In genomic region chr9:62560006-62560405, GRCm38 (mm10) we compare ENCODE assay signal across 9 mouse cellular contexts. TPM values are rescaled to one million over a fixed set of nuclear protein-coding genes. Genes with fewer than 3 reads are reported as not detected.
A peak's percentile ranks its signal among the peaks of the same experiment; 100 is the strongest.
DNase-seq lines count a peak whose midpoint lies in the region; ATAC-seq and TF ChIP-seq lines count a peak whose summit lies in the region.
"Had no signal": no experiment of that assay in that cellular context is flagged by ENCODE, and none has a peak within 500 bp of the region (broad histone marks: within the 10 kb centered on the region; RNA-seq: fewer than 3 reads in every experiment).

No protein-coding gene starts in this region.

- no peaks in the 10 kb centered on the region for H3K36me3 ChIP-seq in liver, adult 2 months (ENCODE audit: control insufficient read depth, insufficient read depth, low read length)
- H3K36me3 ChIP-seq in heart, embryonic 15.5 days, result no peaks in the 10 kb centered on the region
- H3K36me3 ChIP-seq in stomach, embryonic 16.5 days (ENCODE audit: control insufficient read depth, insufficient read depth, low read length), result no peaks in the 10 kb centered on the region
- H3K36me3 ChIP-seq: limb, embryonic 13.5 days had no signal

- H3K9ac ChIP-seq in liver, adult 2 months (ENCODE audit: low read depth, low read length), result no peak overlapping the region
- H3K9ac ChIP-seq in heart, embryonic 15.5 days, result no peak overlapping the region
- H3K9ac ChIP-seq in stomach, embryonic 16.5 days (ENCODE audit: low read length), result no peak overlapping the region
- H3K9ac ChIP-seq: limb, embryonic 13.5 days had no signal

- no peak for TF ChIP-seq CTCF in liver, adult 2 months (IDR thresholded peaks at IDR 0.05; ENCODE audit: low read depth, low read length)

- H3K27me3 ChIP-seq in liver, adult 2 months (ENCODE audit: control insufficient read depth, insufficient read depth, low read length), result no peaks in the 10 kb centered on the region
- H3K27me3 ChIP-seq in heart, embryonic 15.5 days, result no peaks in the 10 kb centered on the region
- H3K27me3 ChIP-seq in stomach, embryonic 16.5 days (ENCODE audit: control insufficient read depth, insufficient read depth, low read length), result no peaks in the 10 kb centered on the region
- H3K27me3 ChIP-seq: limb, embryonic 13.5 days had no signal

- H3K4me1 ChIP-seq in liver, adult 2 months (ENCODE audit: control insufficient read depth, insufficient read depth, low read length), result no peaks in the 10 kb centered on the region; the same call in 1 of the 2 replicates
- H3K4me1 ChIP-seq in heart, embryonic 15.5 days (replicated peaks), result peaks cover 5% of the 10 kb centered on the region; the same call in 1 of the 2 replicates
- 0 out of 2 replicates have a peak, but pooled peaks cover 4% of the 10 kb centered on the region for H3K4me1 ChIP-seq in stomach, embryonic 16.5 days (ENCODE audit: control insufficient read depth, insufficient read depth, low read length)
- H3K4me1 ChIP-seq: limb, embryonic 13.5 days had no signal

- TF ChIP-seq POLR2A in liver, adult 2 months (IDR thresholded peaks at IDR 0.05; ENCODE audit: extremely low read depth, insufficient read depth, low read length), result no peak

- no peak overlapping the region for H3K4me3 ChIP-seq in liver, adult 2 months (ENCODE audit: insufficient read depth, low read depth, low read length)
- no peak overlapping the region for H3K4me3 ChIP-seq in heart, embryonic 15.5 days
- no peak overlapping the region for H3K4me3 ChIP-seq in stomach, embryonic 16.5 days (replicated peaks; ENCODE audit: low read length)
- H3K4me3 ChIP-seq: limb, embryonic 13.5 days had no signal

- H3K9me3 ChIP-seq in heart, embryonic 15.5 days (replicated peaks), result 0 out of 2 replicates have a peak, but pooled peaks cover under 1% of the 10 kb centered on the region
- 0 out of 2 replicates have a peak, but pooled peaks cover 3% of the 10 kb centered on the region for H3K9me3 ChIP-seq in stomach, embryonic 16.5 days (replicated peaks; ENCODE audit: control insufficient read depth, low read length)
- H3K9me3 ChIP-seq: limb, embryonic 13.5 days had no signal

- no peak overlapping the region for H3K4me2 ChIP-seq in heart, embryonic 15.5 days
- no peak overlapping the region for H3K4me2 ChIP-seq in stomach, embryonic 16.5 days (ENCODE audit: low read depth, low read length)
- H3K4me2 ChIP-seq: limb, embryonic 13.5 days had no signal

- peak; percentile 81 for ATAC-seq in heart, embryonic 15.5 days (replicated peaks; ENCODE audit: insufficient number of reproducible peaks, insufficient read depth, low FRiP score, low read depth)
- peak; percentile 80 for ATAC-seq in stomach, embryonic 16.5 days (ENCODE audit: insufficient read depth, low FRiP score)
- no peak for ATAC-seq in megakaryocyte-erythroid progenitor cell, adult 5-6 weeks (replicated peaks; ENCODE audit: low FRiP score, low TSS enrichment, poor library complexity, severe bottlenecking)

- no peaks in the 10 kb centered on the region for H3K79me2 ChIP-seq in liver, adult 2 months (ENCODE audit: control insufficient read depth, insufficient read depth, low read length)

- 40% methylated on average over 5 of the region's 5 CpGs for WGBS in liver, adult 2 months
- WGBS in heart, embryonic 15.5 days, result 33% methylated on average over 5 of the region's 5 CpGs
- WGBS in stomach, embryonic 16.5 days, result 38% methylated on average over 5 of the region's 5 CpGs

- no peak overlapping the region for H3K27ac ChIP-seq in liver, adult 2 months (replicated peaks; ENCODE audit: insufficient read depth, low read depth, low read length)
- H3K27ac ChIP-seq in heart, embryonic 15.5 days, result peak overlapping the region; percentile 57
- H3K27ac ChIP-seq in stomach, embryonic 16.5 days (ENCODE audit: low read length), result peak overlapping the region; percentile 50; the same call in 1 of the 2 replicates
- H3K27ac ChIP-seq: limb, embryonic 13.5 days had no signal

- peak; percentile 48 for DNase-seq in liver, adult 2 months (ENCODE audit: extremely low read depth, low read depth, low spot score)
- DNase-seq in liver, result no peak
- DNase-seq in cerebellum, postnatal 10 days, result peak; percentile 48 to 58
- DNase-seq in layer of hippocampus, postnatal 36 days, result peak; percentile 26 to 39
- no peak for DNase-seq in thymus, postnatal 36 days

RNA-seq across cellular contexts. Expression of gene Coro2b, which starts 23.2 kb away (rescaled TPM):
- total RNA-seq in liver, adult 2 months (2014; rRNA removed), result 1.5 and 2.2 TPM in 2 replicates
- polyA plus RNA-seq in liver, adult 2 months (2012; rRNA removed), result 1.3 and 2.7 TPM in 2 replicates
- polyA plus RNA-seq in heart, embryonic 15.5 days (2015; fragmentation: Nextera tagmentation; extraction: Ambion mirVana), result 5.7 and 8.4 TPM in 2 replicates
- total RNA-seq in layer of hippocampus, postnatal 36 days (2021), result 100 to 1,000 TPM; 238 TPM
- 9.8 and 10.4 TPM in 2 replicates for polyA plus RNA-seq in stomach, embryonic 16.5 days (2015; fragmentation: Nextera tagmentation; extraction: Ambion mirVana)
- 1.2 TPM in 1 of 2 replicates, not detected in the other for total RNA-seq in megakaryocyte-erythroid progenitor cell, adult 5-6 weeks (2014; fragmentation: Nextera tagmentation)
- total RNA-seq in megakaryocyte-erythroid progenitor cell, adult 5-6 weeks (2017), result not detected in 2 replicates

Comparison
In these comparisons a context has a peak if more than half of its experiments do, and no peak if none do; other contexts are left out.
1. DNase-seq: peak in liver, adult 2 months (single experiment), cerebellum, postnatal 10 days (2 of 2) and layer of hippocampus, postnatal 36 days (2 of 2); none in liver (single experiment) and thymus, postnatal 36 days (0 of 2).
2. RNA of gene Coro2b, which starts 23.2 kb away (total RNA-seq): 238 TPM in layer of hippocampus, postnatal 36 days; 1.5 to 2.2 TPM in liver, adult 2 months and 1.2 TPM in megakaryocyte-erythroid progenitor cell, adult 5-6 weeks; every median in the first group is over 10 times any median in the second.